Mouse (Mus musculus) spleen, adult 2 months (tissue): ENCODE data around the gene Slc5a11. TPM values are rescaled to one million over a fixed set of nuclear protein-coding genes. Genes with fewer than 3 reads are reported as not detected.

Source experiments
- DNase-seq, 2 experiments: peaks; one replicate each; pipeline versions ENCODE4 v3.0.0 to v3.0.0-alpha.2; 2012 to 2021; ENCODE audit warnings: low spot score in 2 of 2, low read depth in 1 of 2
- H3K27ac ChIP-seq: fragments of 200-500 bp; 2 replicates; pipeline ENCODE4 v1.5.1; 2012; ENCODE audit warnings: low read length, inconsistent platforms; ENCODE audit not compliant: insufficient read depth
- H3K27me3 ChIP-seq: fragments of 200-500 bp; 2 replicates; pipeline ENCODE4 v1.6.1; 2012; ENCODE audit warnings: mild to moderate bottlenecking, moderate library complexity, low read length, inconsistent platforms; ENCODE audit not compliant: control insufficient read depth, insufficient read depth
- H3K36me3 ChIP-seq: fragments of 200-500 bp; 2 replicates; pipeline ENCODE4 v1.6.1; 2012; ENCODE audit warnings: mild to moderate bottlenecking, low read length, inconsistent platforms; ENCODE audit not compliant: control insufficient read depth, insufficient read depth
- H3K4me1 ChIP-seq: fragments of 200-500 bp; 2 replicates; pipeline ENCODE4 v1.6.1; 2011; ENCODE audit warnings: inconsistent platforms; ENCODE audit not compliant: control insufficient read depth, insufficient read depth, insufficient read length
- H3K4me3 ChIP-seq: fragments of 200-500 bp; 2 replicates; pipeline ENCODE4 v1.5.1; 2011; ENCODE audit warnings: mild to moderate bottlenecking, inconsistent platforms; ENCODE audit not compliant: insufficient read depth, insufficient read length; ENCODE audit errors: extremely low read depth
- CTCF ChIP-seq: fragments of 200-500 bp; IDR thresholded peaks from 2 replicates; pipeline ENCODE4 v1.5.1; 2011; ENCODE audit warnings: mild to moderate bottlenecking, inconsistent platforms; ENCODE audit not compliant: insufficient read depth, insufficient read length, insufficient replicate concordance; ENCODE audit errors: extremely low read depth
- POLR2A ChIP-seq: fragments of 200-500 bp; IDR thresholded peaks from 2 replicates; pipeline ENCODE4 v1.6.1; 2011; ENCODE audit warnings: low read depth, low read length, inconsistent platforms
- WGBS: fragments of 180-500 bp; shearing (Covaris S2); methylation state at CpG from one replicate; pipeline ENCODE4 v1.1.7; 2018; 5-methylcytosine and 5-hydroxymethylcytosine counted together
- polyA plus RNA-seq: library from polyadenylated mRNA; depleted of rRNA; stranded (reverse); fragments of >200 nt; gene quantifications from 2 replicates; pipeline ENCODE4 v1.2.3, GENCODE M21; 2012

Slc5a11 gene
- polyA plus RNA-seq, 1 experiment = 5.0 TPM

DNA sequence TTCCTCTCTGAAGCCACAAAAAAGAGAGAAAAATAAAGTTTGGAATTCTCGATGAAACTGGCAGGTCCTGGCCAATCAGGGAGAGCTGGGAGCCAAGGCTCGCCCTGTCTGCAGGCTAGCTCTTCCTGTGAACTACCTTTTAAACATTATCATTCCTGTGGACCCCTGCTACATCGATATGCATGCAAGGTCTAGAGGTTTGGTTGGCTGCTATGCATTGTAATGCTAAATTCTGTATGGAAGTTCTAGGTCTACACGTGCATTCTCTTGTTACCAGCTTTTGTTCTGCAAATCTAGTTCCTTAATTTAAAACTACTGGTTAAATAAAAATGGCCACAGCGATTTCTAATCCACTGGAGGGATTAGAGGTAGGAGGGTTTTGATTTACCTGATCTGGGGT is 3.1 kb upstream of the Slc5a11 start:
- TF ChIP-seq CTCF (no peak), POLR2A (no peak)

DNA sequence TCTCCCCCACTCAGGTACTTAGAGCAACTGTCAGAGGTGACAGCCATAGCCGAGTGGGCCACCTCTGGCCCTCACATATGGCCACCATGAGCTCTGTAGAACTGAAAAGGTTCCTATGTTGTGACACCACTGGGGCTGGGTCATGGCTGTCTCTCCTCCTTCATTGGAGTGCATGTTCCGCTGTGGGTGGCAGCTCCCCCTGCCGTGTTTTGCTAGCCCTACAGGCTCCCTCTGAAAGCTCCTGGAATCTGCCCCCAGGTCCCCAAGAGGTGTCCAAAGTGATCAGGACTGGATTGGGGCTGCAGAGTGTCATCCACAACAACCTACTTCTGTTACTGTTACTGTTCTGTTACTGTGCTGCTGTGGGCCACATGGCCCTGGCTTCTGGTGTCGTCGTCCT is 2.3 kb upstream of the Slc5a11 start:
- no peak for TF ChIP-seq CTCF
- no peak for TF ChIP-seq POLR2A
- H3K4me3 ChIP-seq = no peak overlapping the region
- no peak for DNase-seq
- H3K36me3 ChIP-seq = no peaks in the 10 kb centered on the region
- H3K27ac ChIP-seq = no peak overlapping the region
- 0 out of 2 replicates have a peak, but pooled peaks cover 1% of the 10 kb centered on the region for H3K27me3 ChIP-seq
- H3K4me1 ChIP-seq = no peaks in the 10 kb centered on the region
- 77% methylated on average over 5 of the region's 5 CpGs for WGBS

More for the DNA sequence above, 3.1 kb upstream of the Slc5a11 start:
- Histone ChIP-seq H3K36me3 (no peaks in the 10 kb centered on the region), H3K4me1 (no peaks in the 10 kb centered on the region), H3K27ac (no peak overlapping the region), H3K27me3 (0 out of 2 replicates have a peak, but pooled peaks cover 1% of the 10 kb centered on the region), H3K4me3 (no peak overlapping the region)
- 54% methylated on average over 5 of the region's 5 CpGs for WGBS
- DNase-seq = no peak

DNA sequence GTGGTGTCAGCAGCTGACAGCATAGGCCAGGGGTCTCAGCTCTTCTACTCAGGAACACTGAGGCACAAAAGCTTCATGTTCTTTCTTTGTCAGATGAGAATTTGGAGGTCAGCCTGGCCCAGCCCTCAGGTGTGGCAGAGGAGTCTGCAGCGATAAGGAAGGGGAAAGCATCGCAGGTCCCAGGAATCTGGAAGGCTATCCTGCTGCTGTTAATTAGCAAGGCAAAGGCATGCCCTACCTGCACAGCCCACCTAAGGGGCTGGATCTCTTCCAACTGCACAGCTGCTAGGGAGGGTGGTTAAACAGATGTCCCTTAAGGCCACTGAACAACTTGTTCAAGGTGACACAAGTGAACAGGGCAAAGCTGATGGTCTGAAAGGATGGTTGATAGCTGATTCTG is 558 bp downstream of the Slc5a11 start:
- DNase-seq = no peak
- H3K27me3 ChIP-seq = 0 out of 2 replicates have a peak, but pooled peaks cover 1% of the 10 kb centered on the region
- 96% methylated on average over 2 of the region's 2 CpGs for WGBS
- H3K4me1 ChIP-seq = no peaks in the 10 kb centered on the region
- no peak overlapping the region for H3K27ac ChIP-seq
- no peaks in the 10 kb centered on the region for H3K36me3 ChIP-seq
- H3K4me3 ChIP-seq = no peak overlapping the region
- TF ChIP-seq CTCF = no peak
- no peak for TF ChIP-seq POLR2A

DNA sequence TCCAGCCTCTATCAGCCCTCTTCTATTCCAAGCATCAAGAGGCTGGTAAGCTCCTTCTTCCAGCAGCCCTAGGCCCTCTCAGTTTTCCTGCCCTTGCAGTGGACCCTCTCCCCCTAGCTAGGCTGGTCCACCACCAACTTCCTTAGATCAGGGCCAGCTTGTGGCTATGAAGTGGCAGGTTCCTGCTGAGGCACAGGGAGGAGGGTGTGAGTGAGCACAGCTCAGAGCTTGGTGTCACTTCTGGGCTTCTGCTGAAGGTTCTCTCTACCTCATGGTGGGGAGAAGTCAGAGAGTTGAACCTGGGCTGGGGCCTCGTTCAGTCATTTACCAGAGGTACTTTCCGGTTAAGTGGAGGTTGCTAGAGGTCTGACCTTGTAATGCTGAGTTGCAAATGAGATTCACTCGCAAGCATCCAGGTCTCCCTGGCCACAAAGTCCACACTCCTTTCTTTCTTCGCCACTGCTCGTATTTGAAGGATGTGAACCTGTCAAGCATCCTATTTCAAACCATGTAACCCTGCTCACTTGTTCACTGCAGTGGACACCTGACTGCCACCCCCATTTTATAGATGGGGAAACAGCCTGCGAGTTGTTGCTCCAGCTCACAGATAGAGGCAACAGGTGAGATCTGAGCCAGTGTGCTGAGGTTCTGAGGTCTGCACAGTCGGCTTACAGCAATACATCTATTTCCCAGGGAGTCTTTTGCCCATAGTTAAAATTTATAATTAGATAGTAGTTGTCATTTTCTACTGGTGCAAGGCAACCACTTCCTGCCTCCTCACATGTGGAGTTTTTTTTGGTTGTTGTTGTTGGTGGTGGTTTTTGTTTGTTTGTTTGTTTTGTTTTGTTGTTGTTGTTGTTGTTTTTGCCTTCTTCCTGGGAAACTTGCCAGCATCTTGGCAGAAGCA is 3.1 kb downstream of the Slc5a11 start:
- Histone ChIP-seq H3K36me3 (no peaks in the 10 kb centered on the region), H3K27me3 (no peaks in the 10 kb centered on the region), H3K27ac (no peak overlapping the region), H3K4me3 (no peak overlapping the region), H3K4me1 (no peaks in the 10 kb centered on the region)
- DNase-seq = no peak
- WGBS = 72% methylated on average over 7 of the region's 7 CpGs
- no peak for TF ChIP-seq CTCF
- no peak for TF ChIP-seq POLR2A

DNA sequence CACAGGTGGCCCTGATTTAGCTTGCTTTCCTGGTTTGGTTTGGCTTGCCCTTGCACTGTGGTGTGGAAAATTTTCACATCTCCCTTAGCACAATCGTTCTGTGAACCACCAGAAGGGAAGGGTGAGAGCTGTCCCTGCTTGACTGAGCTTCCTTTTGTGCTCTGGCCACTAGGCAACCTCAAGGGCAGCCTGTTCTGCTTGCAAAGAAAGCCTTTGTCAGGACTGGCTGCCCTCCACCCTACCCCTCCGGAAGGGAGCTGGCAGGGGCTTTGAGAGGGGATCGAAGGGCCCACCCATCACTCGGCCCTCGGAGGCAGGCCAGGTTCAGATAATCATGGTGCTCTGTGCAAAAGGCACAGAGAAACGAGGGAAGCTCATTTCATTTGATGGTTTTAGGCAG is 4.0 kb downstream of the Slc5a11 start:
- Histone ChIP-seq H3K4me1 (no peaks in the 10 kb centered on the region), H3K36me3 (no peaks in the 10 kb centered on the region), H3K27me3 (no peaks in the 10 kb centered on the region), H3K4me3 (no peak overlapping the region), H3K27ac (0 out of 2 replicates have a peak overlapping the region, but pooled peaks have one; percentile 8)
- 62% methylated on average over 6 of the region's 6 CpGs for WGBS
- no peak for DNase-seq
- TF ChIP-seq CTCF = no peak
- no peak for TF ChIP-seq POLR2A

DNA sequence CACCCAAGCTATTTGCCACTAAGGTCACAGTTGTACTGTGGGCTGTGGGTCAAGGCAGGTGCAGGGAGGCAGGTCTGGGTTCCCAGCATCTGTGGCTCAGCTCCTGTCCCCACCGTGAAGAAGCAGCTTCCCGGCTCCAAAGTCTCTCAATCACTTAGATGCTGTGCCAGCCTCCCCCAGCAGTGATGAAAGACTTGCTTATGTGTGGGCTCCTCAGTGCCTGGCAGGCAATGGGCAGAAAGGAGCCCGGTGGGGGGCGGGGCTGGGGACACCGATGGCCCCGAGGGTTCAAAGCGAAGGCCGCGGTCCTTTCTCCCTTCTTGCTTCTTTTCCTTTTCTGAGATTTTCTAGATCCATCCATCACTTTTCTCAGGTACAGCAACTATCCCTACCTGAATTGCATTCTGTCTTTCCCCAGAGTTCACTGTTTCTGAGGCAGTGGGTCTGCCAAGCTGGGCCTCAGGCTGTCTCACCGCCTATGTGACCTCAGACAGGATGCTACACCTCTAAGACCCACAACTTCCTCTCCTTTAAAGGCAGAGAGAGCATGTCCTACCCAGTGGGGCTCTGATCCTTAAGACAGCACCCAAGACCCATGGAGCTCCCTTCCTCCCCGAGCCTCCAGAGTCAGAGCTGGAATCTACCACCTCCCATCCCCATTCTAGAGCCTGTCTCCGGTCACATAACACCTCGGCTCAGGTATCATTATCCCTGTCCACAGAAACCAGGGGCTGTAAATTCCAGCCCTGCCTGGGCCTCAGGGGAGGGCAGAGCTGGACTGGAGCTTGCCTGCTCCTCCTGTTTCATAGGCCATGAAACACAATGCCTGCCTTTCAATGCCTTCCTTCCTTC is 5.4 kb downstream of the Slc5a11 start:
- 76% methylated on average over 13 of the region's 13 CpGs for WGBS
- Histone ChIP-seq H3K27ac (no peak overlapping the region), H3K27me3 (no peaks in the 10 kb centered on the region), H3K36me3 (no peaks in the 10 kb centered on the region), H3K4me3 (no peak overlapping the region), H3K4me1 (no peaks in the 10 kb centered on the region)
- TF ChIP-seq POLR2A = no peak
- no peak for TF ChIP-seq CTCF
- DNase-seq = no peak
